Mouse (Mus musculus): ENCODE data around the gene Psg16.
"Not testable (repeated sequence)": the region's sequence is repeated elsewhere in the genome, so short reads cannot be mapped to it uniquely, and the experiment has no call there.

The Psg16 gene

DNA sequence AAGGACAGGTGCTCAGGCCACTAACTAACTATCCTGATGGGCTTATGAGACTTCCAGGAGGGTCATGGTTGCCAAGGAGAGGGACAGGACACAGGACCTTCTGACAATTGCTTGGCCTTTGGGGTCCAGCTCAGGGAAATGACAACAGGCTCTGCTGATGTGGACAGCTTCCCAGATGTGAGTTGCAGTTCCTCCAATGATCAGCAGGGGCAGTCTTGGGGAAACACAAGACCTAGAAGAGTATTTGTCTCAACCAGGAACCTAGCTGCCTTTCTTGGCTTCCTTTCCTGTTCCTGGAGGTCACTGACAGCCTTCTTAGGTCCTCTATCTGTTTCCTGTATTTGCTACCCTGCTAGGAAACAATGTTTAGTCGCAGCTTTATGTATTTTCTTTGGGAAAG, 17.4 kb downstream of the Psg16 start:
- peak; percentile 16 for DNase-seq (ENCODE audit: low read depth)

DNA sequence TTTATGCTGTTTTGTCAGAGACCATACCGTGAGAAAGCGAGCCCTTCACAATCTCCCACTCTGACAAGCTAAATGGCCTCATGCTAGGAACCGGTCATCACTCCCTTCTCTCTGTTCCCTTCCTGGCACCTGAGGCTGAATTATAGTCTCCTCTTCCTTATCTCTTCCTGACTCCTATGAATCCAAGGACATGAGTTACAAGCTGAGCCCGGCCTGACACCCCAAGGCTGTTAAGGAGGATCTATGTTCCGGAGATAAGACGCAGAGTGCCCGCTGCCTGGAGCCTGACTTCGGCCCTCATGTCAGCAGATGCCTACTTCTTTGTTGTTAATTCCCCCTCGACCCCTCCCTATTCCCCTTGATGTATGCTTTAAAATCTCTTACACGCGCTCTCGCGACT, 27.8 kb downstream of the Psg16 start:
- DNase-seq (ENCODE audit: low read depth): not testable (repeated sequence)

DNA sequence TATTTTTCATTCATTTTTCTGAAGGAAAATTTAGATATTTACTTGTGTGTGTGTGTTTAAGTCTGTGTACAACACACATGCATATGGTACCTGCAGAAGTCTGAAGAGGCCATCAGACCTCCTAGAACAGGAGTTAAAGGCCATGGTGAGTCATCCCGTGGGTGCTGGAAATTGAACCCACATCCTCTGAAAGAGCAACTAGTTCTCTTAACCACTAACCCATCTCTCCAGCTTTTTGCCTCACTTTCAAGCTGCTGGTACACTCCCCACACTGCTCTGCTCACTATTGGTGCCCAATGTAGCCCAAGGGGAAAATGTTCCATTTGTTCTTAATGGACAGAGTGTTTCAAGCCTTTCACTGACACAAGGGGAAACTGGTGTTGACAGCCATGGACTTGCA, 61.5 kb downstream of the Psg16 start:
- no peak for DNase-seq (ENCODE audit: low read depth)

DNA sequence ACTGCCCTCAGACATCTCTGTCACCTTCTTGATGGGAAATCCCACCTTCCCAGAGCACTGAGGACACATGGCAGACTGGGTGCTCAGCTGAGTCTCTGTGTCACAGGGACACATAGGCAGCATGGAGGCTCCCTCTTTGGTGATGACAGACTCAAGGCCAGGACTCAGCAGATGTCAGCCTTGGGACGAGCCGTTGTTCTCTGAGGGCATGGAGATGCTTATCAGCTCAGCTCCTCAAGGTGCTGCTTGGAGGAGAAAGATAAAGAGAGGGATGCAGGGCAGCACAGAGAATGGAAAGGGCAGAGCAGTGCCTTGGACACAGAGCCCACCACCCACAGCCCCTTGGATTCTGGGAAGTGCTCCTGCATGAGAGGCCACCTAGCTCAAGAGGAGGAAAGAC, 76.1 kb downstream of the Psg16 start, which contains the start of gene Ceacam3:
Gene Ceacam3, plus strand, starts transcription at position 352 of the 400 bp plus-strand sequence.
- DNase-seq (ENCODE audit: low read depth): no peak

DNA sequence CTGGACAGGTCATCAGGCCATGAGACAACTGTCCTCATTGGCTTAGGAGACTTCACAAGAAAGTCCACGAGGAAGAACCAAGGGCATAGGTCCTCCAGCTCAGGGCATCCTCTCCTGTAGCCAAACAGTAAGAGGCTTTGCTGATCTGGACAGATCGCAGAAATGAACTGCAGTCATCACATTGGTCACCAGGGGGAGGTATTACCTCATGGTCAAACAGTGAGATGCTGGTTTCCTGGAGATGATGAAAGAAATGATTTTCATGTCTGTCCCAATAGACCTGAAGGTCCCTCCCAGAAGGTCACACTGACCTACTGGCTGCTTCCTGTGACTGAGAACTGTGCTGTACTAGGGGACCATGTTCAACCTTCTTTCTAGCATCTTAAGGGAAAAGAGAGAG, 81.8 kb downstream of the Psg16 start:
- peak; percentile 3 for DNase-seq (ENCODE audit: low read depth)

DNA sequence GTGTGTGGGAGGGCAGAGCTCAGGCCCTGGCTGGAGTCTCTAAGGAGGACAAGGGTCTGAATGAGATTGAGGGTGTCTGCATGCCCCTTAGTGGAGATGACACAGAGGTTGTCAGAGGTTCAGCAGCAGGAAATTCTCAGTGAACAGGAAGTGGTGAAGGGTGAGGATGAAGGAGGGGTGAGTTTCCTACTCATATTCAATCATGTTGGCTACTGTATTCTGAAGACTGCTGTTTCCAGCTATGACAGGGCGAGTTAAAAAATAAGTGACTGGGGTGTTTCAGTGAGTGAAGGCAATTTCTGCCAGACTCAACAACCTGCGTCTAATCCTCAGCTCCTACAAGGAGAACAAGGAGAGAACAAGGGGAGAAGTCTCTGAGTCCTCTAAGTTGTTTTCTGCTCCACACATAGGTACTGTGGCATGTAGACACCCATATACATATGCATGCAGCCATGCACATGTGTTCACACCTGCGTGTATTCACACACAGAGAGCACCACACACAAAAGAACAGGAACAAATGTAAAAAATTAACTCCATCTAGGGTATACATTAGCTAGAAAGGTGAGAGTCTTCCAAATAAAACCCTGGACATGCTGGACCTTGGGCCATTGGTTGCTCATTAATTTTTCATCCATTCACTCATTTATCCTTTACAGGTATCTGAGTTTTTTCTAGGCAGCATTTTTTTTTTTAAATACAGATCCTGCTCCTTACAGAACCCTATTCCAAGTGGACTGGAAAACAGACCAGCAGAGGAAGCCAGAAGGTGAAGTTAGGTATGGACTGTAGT, 83.2 kb downstream of the Psg16 start:
- no peak for DNase-seq (ENCODE audit: low read depth)

DNA sequence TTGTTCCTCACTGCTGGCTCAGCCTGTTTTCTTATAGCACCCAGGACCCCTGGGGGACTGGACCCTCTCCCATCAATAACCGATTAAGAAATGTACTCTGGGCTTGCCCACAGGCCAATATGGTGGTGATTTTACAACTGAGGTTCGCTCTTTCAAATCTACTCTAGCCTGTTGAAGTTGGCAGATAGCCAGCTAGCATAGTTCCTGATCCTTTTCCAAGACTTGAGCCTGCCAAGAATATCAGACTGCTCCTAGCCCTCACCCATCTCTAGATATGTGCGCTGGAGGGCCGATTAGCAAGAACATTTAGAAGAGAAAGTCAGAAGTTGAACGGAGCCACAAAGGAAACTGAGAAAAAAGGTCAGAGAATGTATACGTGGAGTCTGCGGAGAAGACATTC, 85.2 kb downstream of the Psg16 start:
- DNase-seq (ENCODE audit: low read depth): no peak

DNA sequence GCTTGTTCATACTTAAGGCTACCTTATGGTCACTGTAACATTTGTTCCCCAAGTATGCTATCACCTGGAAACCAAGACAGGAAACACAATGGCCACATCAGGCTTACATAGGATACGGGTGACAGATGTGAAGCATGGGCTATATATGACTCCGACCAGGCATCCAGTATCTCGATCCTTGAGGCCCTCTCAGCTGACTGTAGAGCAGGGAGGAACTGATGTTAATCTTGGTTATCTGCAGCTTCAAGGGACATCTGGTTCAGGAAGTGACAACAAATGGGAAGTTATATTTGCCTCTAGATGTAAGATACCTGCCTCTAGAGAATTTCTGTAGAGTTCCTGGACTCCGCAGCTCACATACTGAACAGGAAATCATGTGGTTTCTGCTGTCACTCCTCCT, 98.0 kb downstream of the Psg16 start:
- DNase-seq (ENCODE audit: low read depth): no peak

Data from c-Kit-positive CD71-positive TER-119-negative erythroid progenitor cells, embryonic 14.5 days (primary cell).